Mouse (Mus musculus) MEL (cell line): ENCODE measurements at regions not wholly inside any gene's neighbourhood (a gene's known extent, or its start where the extent isn't known, plus 50 kb on each side); places are given as distances from the start of the nearest gene placed in this dataset.

Experiments used
- DNase-seq: peaks from one replicate; pipeline ENCODE4 v3.0.0; 2011; ENCODE audit warnings: low read depth, low spot score
- H3K27ac ChIP-seq: 2 replicates; pipeline ENCODE4 v1.5.1; 2012; ENCODE audit warnings: low read depth, mild to moderate bottlenecking, control low read depth, low read length, moderate library complexity; ENCODE audit not compliant: control insufficient read depth
- H3K27me3 ChIP-seq, 2 experiments: fragments of 150-350 bp in 1 of 2; sonication (generic) in 1 of 2; 2 replicates each; pipeline ENCODE4 v1.6.1; 2012; ENCODE audit warnings: low read length in 2 of 2, mild to moderate bottlenecking in 2 of 2, improper control_type of control experiment in 1 of 2, moderate library complexity in 1 of 2; ENCODE audit not compliant: insufficient read depth in 2 of 2, control insufficient read depth in 1 of 2
- H3K36me3 ChIP-seq, 2 experiments: 2 replicates each; pipeline ENCODE4 v1.6.1; 2012 to 2014; ENCODE audit warnings: low read length in 2 of 2, improper control_type of control experiment in 1 of 2, inconsistent platforms in 1 of 2, mild to moderate bottlenecking in 1 of 2; ENCODE audit not compliant: insufficient read depth in 2 of 2, control insufficient read depth in 1 of 2
- H3K4me1 ChIP-seq, 2 experiments: fragments of 150-350 bp in 1 of 2; sonication (generic) in 1 of 2; 2 replicates each; pipeline ENCODE4 v1.6.1; 2012; ENCODE audit warnings: low read length in 2 of 2, improper control_type of control experiment in 1 of 2, mild to moderate bottlenecking in 1 of 2; ENCODE audit not compliant: insufficient read depth in 2 of 2, control insufficient read depth in 1 of 2
- H3K4me3 ChIP-seq, 2 experiments: fragments of 150-350 bp in 1 of 2; sonication (generic) in 1 of 2; 2 replicates each; pipeline ENCODE4 v1.5.1; 2012; ENCODE audit warnings: low read depth in 2 of 2, low read length in 2 of 2, mild to moderate bottlenecking in 2 of 2, moderate library complexity in 2 of 2, control low read depth in 1 of 2, improper control_type of control experiment in 1 of 2; ENCODE audit not compliant: control insufficient read depth in 1 of 2, insufficient read depth in 1 of 2
- H3K79me2 ChIP-seq: 2 replicates; pipeline ENCODE4 v1.6.1; 2012; ENCODE audit warnings: mild to moderate bottlenecking, low read length, moderate library complexity; ENCODE audit not compliant: control insufficient read depth, poor library complexity, insufficient read depth
- H3K9ac ChIP-seq: 2 replicates; pipeline ENCODE4 v1.6.1; 2012; ENCODE audit warnings: low read depth, mild to moderate bottlenecking, control low read depth, low read length, moderate library complexity; ENCODE audit not compliant: control insufficient read depth, poor library complexity, severe bottlenecking
- H3K9me3 ChIP-seq: fragments of 150-350 bp; sonication (generic); replicated peaks from 2 replicates; pipeline ENCODE4 v1.6.1; 2012; ENCODE audit warnings: mild to moderate bottlenecking, low read length, improper control_type of control experiment, moderate library complexity; ENCODE audit not compliant: insufficient read depth
- BHLHE40 ChIP-seq: IDR thresholded peaks from 2 replicates; pipeline ENCODE4 v1.6.1; 2012; ENCODE audit warnings: low read depth, mild to moderate bottlenecking, inconsistent platforms, low read length, improper control_type of control experiment, borderline replicate concordance
- CTCF ChIP-seq, 3 experiments: IDR thresholded peaks in 2 of 3; conservative IDR thresholded peaks in 1 of 3; 2 replicates each; pipeline ENCODE4 v1.5.1; 2011 to 2012; ENCODE audit warnings: low read length in 3 of 3, low read depth in 2 of 3, mild to moderate bottlenecking in 2 of 3, improper control_type of control experiment in 1 of 3, inconsistent platforms in 1 of 3, mixed read lengths in 1 of 3, moderate library complexity in 1 of 3; ENCODE audit not compliant: control insufficient read depth in 1 of 3, insufficient read depth in 1 of 3, poor library complexity in 1 of 3, severe bottlenecking in 1 of 3
- ELF1 ChIP-seq: IDR thresholded peaks from 2 replicates; pipeline ENCODE4 v1.6.1; 2014; ENCODE audit warnings: low read depth, mild to moderate bottlenecking, inconsistent platforms, low read length, improper control_type of control experiment, moderate library complexity
- EP300 ChIP-seq, 2 experiments: IDR thresholded peaks; 2 replicates each; pipeline ENCODE4 v1.6.1; 2011; ENCODE audit warnings: improper control_type of control experiment in 2 of 2, low read length in 2 of 2, low read depth in 1 of 2, mild to moderate bottlenecking in 1 of 2
- ETS1 ChIP-seq: IDR thresholded peaks from 2 replicates; pipeline ENCODE4 v1.6.1; 2012; ENCODE audit warnings: low read depth, mild to moderate bottlenecking, inconsistent platforms, low read length, improper control_type of control experiment, moderate library complexity
- GABPA ChIP-seq: IDR thresholded peaks from 2 replicates; pipeline ENCODE4 v1.6.1; 2012; ENCODE audit warnings: low read depth, mild to moderate bottlenecking, inconsistent platforms, low read length, improper control_type of control experiment, moderate library complexity
- HCFC1 ChIP-seq: IDR thresholded peaks from 2 replicates; pipeline ENCODE4 v1.6.1; 2012; ENCODE audit warnings: low read depth, mild to moderate bottlenecking, inconsistent platforms, low read length, improper control_type of control experiment, moderate library complexity
- JUND ChIP-seq: IDR thresholded peaks from 2 replicates; pipeline ENCODE4 v1.6.1; 2011; ENCODE audit warnings: low read depth, mild to moderate bottlenecking, improper control_type of control experiment, low read length
- MAFK ChIP-seq: IDR thresholded peaks from 2 replicates; pipeline ENCODE4 v1.6.1; 2011; ENCODE audit warnings: low read depth, mild to moderate bottlenecking, low read length, improper control_type of control experiment, borderline replicate concordance
- MAX ChIP-seq: IDR thresholded peaks from 2 replicates; pipeline ENCODE4 v1.6.1; 2011; ENCODE audit warnings: low read length, improper control_type of control experiment
- MAZ ChIP-seq: IDR thresholded peaks from 2 replicates; pipeline ENCODE4 v1.6.1; 2012; ENCODE audit warnings: low read depth, mild to moderate bottlenecking, inconsistent platforms, low read length, improper control_type of control experiment
- MEF2A ChIP-seq: IDR thresholded peaks from 2 replicates; pipeline ENCODE4 v1.6.1; 2014; ENCODE audit warnings: low read depth, mild to moderate bottlenecking, inconsistent platforms, low read length, improper control_type of control experiment; ENCODE audit not compliant: poor library complexity, insufficient replicate concordance, severe bottlenecking; ENCODE audit errors: extremely low read depth
- MXI1 ChIP-seq: IDR thresholded peaks from 2 replicates; pipeline ENCODE4 v1.6.1; 2011; ENCODE audit warnings: mild to moderate bottlenecking, low read depth, low read length, improper control_type of control experiment
- MYB ChIP-seq: IDR thresholded peaks from 2 replicates; pipeline ENCODE4 v1.6.1; 2011; ENCODE audit warnings: mild to moderate bottlenecking, low read depth, low read length, improper control_type of control experiment
- MYC ChIP-seq: IDR thresholded peaks from 2 replicates; pipeline ENCODE4 v1.6.1; 2011; ENCODE audit warnings: low read depth, mild to moderate bottlenecking, low read length, improper control_type of control experiment, moderate library complexity
- RCOR1 ChIP-seq: IDR thresholded peaks from 2 replicates; pipeline ENCODE4 v1.6.1; 2012; ENCODE audit warnings: low read depth, mild to moderate bottlenecking, inconsistent platforms, low read length, improper control_type of control experiment
- SIN3A ChIP-seq: IDR thresholded peaks from 2 replicates; pipeline ENCODE4 v1.6.1; 2012; ENCODE audit warnings: low read length, improper control_type of control experiment, inconsistent platforms
- SMC3 ChIP-seq: IDR thresholded peaks from 2 replicates; pipeline ENCODE4 v1.6.1; 2011; ENCODE audit warnings: low read depth, low read length, improper control_type of control experiment
- TBP ChIP-seq: IDR thresholded peaks from 2 replicates; pipeline ENCODE4 v1.8.0; 2011; ENCODE audit warnings: low read depth, low read length, improper control_type of control experiment
- UBTF ChIP-seq: IDR thresholded peaks from 2 replicates; pipeline ENCODE4 v1.6.1; 2012; ENCODE audit warnings: low read depth, mild to moderate bottlenecking, inconsistent platforms, low read length, improper control_type of control experiment, moderate library complexity, borderline replicate concordance; ENCODE audit not compliant: insufficient read depth
- USF1 ChIP-seq: IDR thresholded peaks from 2 replicates; pipeline ENCODE4 v1.6.1; 2014; ENCODE audit warnings: low read depth, mild to moderate bottlenecking, inconsistent platforms, low read length, improper control_type of control experiment, moderate library complexity
- USF2 ChIP-seq, 2 experiments: IDR thresholded peaks; 2 replicates each; pipeline ENCODE4 v1.6.1; 2011 to 2012; ENCODE audit warnings: improper control_type of control experiment in 2 of 2, low read length in 2 of 2, borderline replicate concordance in 1 of 2, inconsistent platforms in 1 of 2, low read depth in 1 of 2, mild to moderate bottlenecking in 1 of 2; ENCODE audit not compliant: insufficient read depth in 1 of 2
- ZC3H11A ChIP-seq: IDR thresholded peaks from 2 replicates; pipeline ENCODE4 v1.6.1; 2012; ENCODE audit warnings: low read depth, mild to moderate bottlenecking, inconsistent platforms, low read length, improper control_type of control experiment
- ZKSCAN1 ChIP-seq: IDR thresholded peaks from 2 replicates; pipeline ENCODE4 v1.6.1; 2012; ENCODE audit warnings: low read depth, mild to moderate bottlenecking, inconsistent platforms, low read length, improper control_type of control experiment, moderate library complexity
- ZNF384 ChIP-seq: IDR thresholded peaks from 2 replicates; pipeline ENCODE4 v1.6.1; 2012; ENCODE audit warnings: low read depth, mild to moderate bottlenecking, inconsistent platforms, low read length, improper control_type of control experiment

DNA sequence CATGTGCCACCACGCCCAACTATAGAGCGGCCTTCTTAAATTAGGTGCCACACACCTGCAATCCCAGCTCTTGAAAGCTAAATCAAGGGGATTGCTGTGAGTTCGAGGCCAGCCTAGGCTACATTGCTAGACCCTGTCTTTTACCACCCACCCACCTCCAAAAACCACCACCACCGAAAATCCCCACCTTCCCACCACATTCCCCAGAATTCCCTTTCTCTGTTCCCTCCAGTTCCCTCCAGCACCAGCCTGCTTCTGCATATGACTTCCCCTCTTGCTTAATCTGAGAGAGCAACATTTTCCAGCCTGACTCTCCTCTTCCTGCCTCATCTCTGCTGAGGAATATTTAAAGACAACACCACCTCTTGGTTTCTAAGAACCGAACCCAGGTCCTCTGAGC lies 58.5 kb upstream of the Agps start:
- H3K79me2 ChIP-seq = no peaks in the 10 kb centered on the region
- no peak for DNase-seq
- H3K36me3 ChIP-seq = peaks cover 0 to 25% of the 10 kb centered on the region in 2 experiments; a peak in 2 of 4 replicates
- H3K27ac ChIP-seq = no peak overlapping the region
- H3K4me1 ChIP-seq = peaks cover 5 to 31% of the 10 kb centered on the region in 2 experiments
- TF ChIP-seq ETS1 (no peak), GABPA (no peak), MEF2A (no peak), TBP (no peak), ZNF384 (no peak), MAX (no peak), BHLHE40 (no peak), EP300 (IDR thresholded peaks at IDR 0.05; ENCODE audit: low read depth in 1 of 2, low read length in 2 of 2) (no peak), MYB (no peak), MAFK (no peak), MXI1 (no peak), JUND (no peak), ZC3H11A (no peak), RCOR1 (no peak), SMC3 (no peak), SIN3A (no peak), MYC (no peak), USF2 (IDR thresholded peaks at IDR 0.05; ENCODE audit: borderline replicate concordance in 1 of 2, insufficient read depth in 1 of 2, low read depth in 1 of 2, low read length in 2 of 2) (no peak), UBTF (no peak)
- H3K4me3 ChIP-seq = no peak overlapping the region
- H3K9me3 ChIP-seq = no peaks in the 10 kb centered on the region
- no peaks in the 10 kb centered on the region for H3K27me3 ChIP-seq
- H3K9ac ChIP-seq = no peak overlapping the region

DNA sequence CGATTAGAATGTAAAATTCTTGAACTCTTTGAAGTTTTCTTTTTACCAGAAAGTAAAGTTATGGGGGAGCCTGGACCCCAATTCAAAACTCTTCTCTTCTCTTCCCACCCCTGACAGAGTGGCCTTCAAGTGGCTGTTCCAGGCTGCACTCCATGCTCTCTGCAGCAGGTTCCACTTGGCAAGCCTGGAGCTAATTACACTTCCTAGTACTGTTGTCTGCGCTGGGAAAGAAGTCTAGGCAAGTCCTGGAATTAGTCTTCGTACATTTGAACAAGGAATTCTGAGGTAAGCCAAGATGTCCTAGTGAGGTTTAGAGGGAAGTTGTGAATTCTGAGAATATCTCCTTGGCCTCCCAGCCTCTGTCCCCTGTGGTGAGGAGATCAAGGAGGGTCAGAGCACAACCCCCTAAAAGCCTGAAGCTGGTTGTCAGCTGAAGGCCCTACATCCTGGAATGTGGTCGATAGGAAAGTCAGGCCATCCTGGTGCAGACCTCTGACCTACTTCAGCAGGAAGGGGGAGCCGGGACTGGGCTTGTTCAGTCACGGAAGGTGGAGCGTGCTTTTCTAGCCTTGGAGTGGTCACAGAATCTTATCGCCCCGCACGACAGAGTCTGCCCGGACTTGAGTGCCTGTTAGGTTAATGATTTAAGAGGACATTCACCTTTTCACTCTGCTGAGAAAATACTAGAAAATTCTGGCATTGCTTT lies 59.6 kb upstream of the Agps start:
- H3K36me3 ChIP-seq = peaks cover 0 to 26% of the 10 kb centered on the region in 2 experiments; a peak in 2 of 4 replicates
- no peak overlapping the region for H3K9ac ChIP-seq
- H3K4me3 ChIP-seq = no peak overlapping the region
- H3K79me2 ChIP-seq = no peaks in the 10 kb centered on the region
- H3K27me3 ChIP-seq = no peaks in the 10 kb centered on the region
- H3K27ac ChIP-seq = no peak overlapping the region
- H3K4me1 ChIP-seq = peaks cover 5 to 27% of the 10 kb centered on the region in 2 experiments
- no peaks in the 10 kb centered on the region for H3K9me3 ChIP-seq
- TF ChIP-seq MAX = no peak
- TF ChIP-seq ZKSCAN1 = no peak
- TF ChIP-seq MAZ = no peak
- no peak for TF ChIP-seq HCFC1
- no peak for TF ChIP-seq MEF2A
- no peak for TF ChIP-seq MYC
- TF ChIP-seq SIN3A = no peak
- TF ChIP-seq RCOR1 = no peak
- TF ChIP-seq ELF1 = no peak
- no peak for TF ChIP-seq USF1
- TF ChIP-seq ETS1 = no peak
- TF ChIP-seq GABPA = no peak
- no peak for TF ChIP-seq CTCF (IDR thresholded peaks at IDR 0.05 in 2 of 3, conservative IDR thresholded peaks at IDR 0.05 in 1 of 3; ENCODE audit: control insufficient read depth in 1 of 3, insufficient read depth in 1 of 3, low read depth in 2 of 3, low read length in 3 of 3, poor library complexity in 1 of 3, severe bottlenecking in 1 of 3)
- TF ChIP-seq ZC3H11A = no peak
- TF ChIP-seq EP300 (IDR thresholded peaks at IDR 0.05; ENCODE audit: low read depth in 1 of 2, low read length in 2 of 2) = no peak
- TF ChIP-seq JUND = no peak
- TF ChIP-seq TBP = no peak
- no peak for DNase-seq
